Comparison of ENCODE assay signal across 17 mouse cellular contexts in genomic region chr3:146932506-146932905, GRCm38 (mm10).
DNase-seq lines count a peak whose midpoint lies in the region; TF ChIP-seq lines count a peak whose summit lies in the region.
"Had no signal": no experiment of that assay in that cellular context is flagged by ENCODE, and none has a peak within 500 bp of the region (broad histone marks: within the 10 kb centered on the region; RNA-seq: fewer than 3 reads in every experiment).

No protein-coding gene starts in this region.

- H3K4me1 ChIP-seq in CH12.LX (ENCODE audit: control insufficient read depth in 1 of 2, insufficient read depth in 2 of 2) = peaks cover 41 to 70% of the 10 kb centered on the region in 2 experiments
- no peaks in the 10 kb centered on the region for H3K4me1 ChIP-seq in lung, adult 2 months (ENCODE audit: control insufficient read depth, insufficient read depth, low read length)

- peak overlapping the region; percentile 87; the same call in 1 of the 2 replicates for H3K27ac ChIP-seq in CH12.LX (ENCODE audit: insufficient read depth, low read depth)

- H3K36me3 ChIP-seq in CH12.LX (replicated peaks in 1 of 2; ENCODE audit: control insufficient read depth in 1 of 2, insufficient read depth in 1 of 2, low read length in 1 of 2) = peaks cover 4 to 7% of the 10 kb centered on the region in 2 experiments
- H3K36me3 ChIP-seq: G1E had no signal

- peak; percentile 60 for DNase-seq in heart, adult 11 months
- no peak for DNase-seq in heart, postnatal 4 days
- DNase-seq in CH12.LX (ENCODE audit: extremely low read depth) = peak; percentile 64
- no peak for DNase-seq in lung, adult 2 months
- DNase-seq: adrenal gland, adult 2 months; adrenal gland, adult 8-10 months; adrenal gland, postnatal 10 days; adrenal gland, postnatal 14 days; adrenal gland, postnatal 25 days; adrenal gland, postnatal 36 days; B cell, adult 2 months; cerebellum, adult 11 months; cerebellum, adult 11-12 months; cerebellum, adult 18-20 months; cerebellum, adult 2 months had no signal

- H3K9ac ChIP-seq in CH12.LX (ENCODE audit: insufficient read depth, low read depth) = peak overlapping the region; percentile 7; the same call in 1 of the 2 replicates

- peak; percentile 43 for TF ChIP-seq EP300 in CH12.LX (IDR thresholded peaks at IDR 0.05; ENCODE audit: low read length)

- no peak for TF ChIP-seq RAD21 in CH12.LX (IDR thresholded peaks at IDR 0.05; ENCODE audit: low read depth, low read length)

- WGBS in lung, adult 2 months = 85% methylated on average over 5 of the region's 5 CpGs

- dilution Hi-C loops in CH12.LX (cut with MboI; ENCODE audit: extremely low pct_ligation_motif_present, extremely low pct_unique_long_range_greater_than_20kb, low sequenced_read_pairs) = no loop called here

- no peak overlapping the region for H3K4me3 ChIP-seq in CH12.LX (replicated peaks in 1 of 3; ENCODE audit: low read depth in 2 of 3, low read length in 2 of 3, poor library complexity in 1 of 3)
- H3K4me3 ChIP-seq in lung, adult 2 months (replicated peaks; ENCODE audit: extremely low read depth, low read depth, low read length) = no peak overlapping the region

- H3K27me3 ChIP-seq in CH12.LX (replicated peaks) = no peaks in the 10 kb centered on the region
- H3K27me3 ChIP-seq: Patski had no signal

- TF ChIP-seq POLR2A in CH12.LX (IDR thresholded peaks at IDR 0.05; ENCODE audit: low read depth, low read length) = no peak
- no peak for TF ChIP-seq POLR2A in lung, adult 2 months (IDR thresholded peaks at IDR 0.05; ENCODE audit: borderline replicate concordance, extremely low read depth, low read depth, low read length)

- in situ Hi-C loops in CH12.LX (cut with MboI; ENCODE audit: low pct_ligation_motif_present, low pct_unique_long_range_greater_than_20kb, low sequenced_read_pairs) = loop anchor here (25.0 kb wide), 1 partner anchor 745 kb away; no protein-coding TSS in a partner anchor

- TF ChIP-seq CTCF in CH12.LX (conservative IDR thresholded peaks at IDR 0.05 in 1 of 2, IDR thresholded peaks at IDR 0.05 in 1 of 2; ENCODE audit: low read depth in 2 of 2, low read length in 2 of 2) = no peak
- TF ChIP-seq CTCF in lung, adult 2 months (IDR thresholded peaks at IDR 0.05; ENCODE audit: insufficient read depth, low read length) = no peak

- H3K79me2 ChIP-seq in CH12.LX (replicated peaks; ENCODE audit: control insufficient read depth, extremely low read depth, insufficient read depth, poor library complexity, severe bottlenecking) = no peaks in the 10 kb centered on the region

- peaks cover 16% of the 10 kb centered on the region for H3K9me3 ChIP-seq in CH12.LX (replicated peaks; ENCODE audit: low read length)
- H3K9me3 ChIP-seq: G1E had no signal

- peak overlapping the region; percentile 18; the same call in 1 of the 2 replicates for H3K4me2 ChIP-seq in CH12.LX (ENCODE audit: insufficient read depth, low read depth, poor library complexity, severe bottlenecking)

TF ChIP-seq in CH12.LX, 34 proteins besides CTCF, POLR2A, EP300 and RAD21:
- TF ChIP-seq MEF2A (IDR thresholded peaks at IDR 0.05; ENCODE audit: borderline replicate concordance, low read depth, low read length) (peak; percentile 42; the same call in 1 of the 2 replicates), TCF12 (IDR thresholded peaks at IDR 0.05; ENCODE audit: low read depth, low read length) (peak; percentile 33; the same call in 1 of the 2 replicates), CHD1 (IDR thresholded peaks at IDR 0.05; ENCODE audit: low read depth, low read length) (peak; percentile 75; the same call in 1 of the 2 replicates), SIN3A (IDR thresholded peaks at IDR 0.05; ENCODE audit: low read length) (0 out of 2 replicates have a peak, but pooled peaks have one; percentile 19), HCFC1 (IDR thresholded peaks at IDR 0.05; ENCODE audit: low read depth, low read length) (no peak), JUND (conservative IDR thresholded peaks at IDR 0.05; ENCODE audit: low read depth, low read length) (0 out of 2 replicates have a peak, but pooled peaks have one; percentile 14), MXI1 (IDR thresholded peaks at IDR 0.05; ENCODE audit: low read depth, low read length) (peak; percentile 15; the same call in 1 of the 2 replicates), KAT2A (IDR thresholded peaks at IDR 0.05; ENCODE audit: insufficient replicate concordance, low read length) (0 out of 2 replicates have a peak, but pooled peaks have one; percentile 59), GABPA (IDR thresholded peaks at IDR 0.05; ENCODE audit: insufficient replicate concordance, low read depth, low read length) (no peak), RCOR1 (conservative IDR thresholded peaks at IDR 0.05; ENCODE audit: low read depth, low read length) (no peak), ZNF384 (IDR thresholded peaks at IDR 0.05; ENCODE audit: low read depth, low read length) (0 out of 2 replicates have a peak, but pooled peaks have one; percentile 7)

Comparison
In these comparisons a context has a peak if more than half of its experiments do, and no peak if none do; other contexts are left out.
1. DNase-seq: peak in heart, adult 11 months (single experiment) and CH12.LX (single experiment); none in heart, postnatal 4 days (single experiment) and lung, adult 2 months (single experiment).